Mouse (Mus musculus) forebrain, embryonic 14.5 days (tissue): ENCODE results near the gene Gm8159. TPM values are rescaled to one million over a fixed set of nuclear protein-coding genes. Genes with fewer than 3 reads are reported as not detected.
"Not testable (repeated sequence)": the region's sequence is repeated elsewhere in the genome, so short reads cannot be mapped to it uniquely, and the experiment has no call there.

Experiments used
- ATAC-seq: fragments of 200-750 bp; cut with Nextera tagmentation; 2 replicates; pipeline ENCODE4 v1.8.0; 2017; ENCODE audit warnings: mild to moderate bottlenecking, moderate library complexity
- DNase-seq: peaks from one replicate; pipeline ENCODE4 v3.0.0-alpha.2; 2015; ENCODE audit warnings: low spot score
- H3K27ac ChIP-seq: fragments of 300-500 bp; sonication (generic); 2 replicates; pipeline ENCODE4 v1.5.1; 2014; ENCODE audit warnings: low read depth, mild to moderate bottlenecking, control low read depth, low read length, moderate library complexity
- H3K27me3 ChIP-seq: fragments of 300-500 bp; sonication (generic); replicated peaks from 2 replicates; pipeline ENCODE4 v1.6.1; 2014; ENCODE audit warnings: low read length, control low read depth, mixed read lengths; ENCODE audit not compliant: control insufficient read depth, insufficient read depth
- H3K36me3 ChIP-seq: fragments of 300-500 bp; sonication (generic); 2 replicates; pipeline ENCODE4 v1.6.1; 2014; ENCODE audit warnings: low read length, control low read depth; ENCODE audit not compliant: control insufficient read depth, insufficient read depth
- H3K4me1 ChIP-seq: fragments of 300-500 bp; sonication (generic); 2 replicates; pipeline ENCODE4 v1.6.1; 2014; ENCODE audit warnings: antibody characterized with exemption, low read length, control low read depth; ENCODE audit not compliant: control insufficient read depth, insufficient read depth
- H3K4me2 ChIP-seq: fragments of 300-500 bp; sonication (generic); 2 replicates; pipeline ENCODE4 v1.6.1; 2014; ENCODE audit warnings: mild to moderate bottlenecking, control low read depth, low read length
- H3K4me3 ChIP-seq: fragments of 300-500 bp; sonication (generic); 2 replicates; pipeline ENCODE4 v1.5.1; 2014; ENCODE audit warnings: low read depth, low read length, control low read depth
- H3K9ac ChIP-seq: fragments of 300-500 bp; sonication (generic); 2 replicates; pipeline ENCODE4 v1.6.1; 2014; ENCODE audit warnings: mild to moderate bottlenecking, low read length, control low read depth, moderate library complexity
- H3K9me3 ChIP-seq: fragments of 300-500 bp; sonication (generic); replicated peaks from 2 replicates; pipeline ENCODE4 v1.6.1; 2016; ENCODE audit warnings: low read length, control low read depth, mixed read lengths; ENCODE audit not compliant: control insufficient read depth
- WGBS: fragments of 180-500 bp; shearing (Covaris S2); extraction: QIAGEN DNeasy Blood & Tissue Kit; methylation state at CpG from one replicate; pipeline ENCODE4 v1.1.7; 2014; 5-methylcytosine and 5-hydroxymethylcytosine counted together
- polyA plus RNA-seq: library from polyadenylated mRNA; unstranded; fragments of >200 nt; fragmentation: Nextera tagmentation; extraction: Ambion mirVana; gene quantifications from 2 replicates; pipeline ENCODE4 v1.2.1, GENCODE M21; 2014

The Gm8159 gene
- not detected in 2 replicates for polyA plus RNA-seq

- not testable (repeated sequence) for ATAC-seq, H3K36me3 ChIP-seq, H3K4me3 ChIP-seq, H3K9ac ChIP-seq, H3K4me2 ChIP-seq, H3K27ac ChIP-seq, H3K27me3 ChIP-seq, H3K9me3 ChIP-seq, H3K4me1 ChIP-seq, DNase-seq
- WGBS: no CpG with 5 or more reads among the region's 2 CpGs
Measured at GRCm38 (mm10) chr14:4632052-4632451, at the start of gene Gm8159. Gene Gm8159, plus strand, starts transcription at chr14:4632352.

GRCm38 (mm10) chr14:4649309-4649708 lies 17.2 kb downstream of the Gm8159 start:
- not testable (repeated sequence) for H3K9me3 ChIP-seq, DNase-seq, H3K27ac ChIP-seq, H3K27me3 ChIP-seq, H3K9ac ChIP-seq, ATAC-seq, H3K4me1 ChIP-seq, H3K36me3 ChIP-seq
- 7% methylated on average over 2 of the region's 18 CpGs for WGBS
- H3K4me3 ChIP-seq: peak overlapping the region; percentile 22; the same call in 1 of the 2 replicates
- H3K4me2 ChIP-seq: peak overlapping the region; percentile 55

DNA sequence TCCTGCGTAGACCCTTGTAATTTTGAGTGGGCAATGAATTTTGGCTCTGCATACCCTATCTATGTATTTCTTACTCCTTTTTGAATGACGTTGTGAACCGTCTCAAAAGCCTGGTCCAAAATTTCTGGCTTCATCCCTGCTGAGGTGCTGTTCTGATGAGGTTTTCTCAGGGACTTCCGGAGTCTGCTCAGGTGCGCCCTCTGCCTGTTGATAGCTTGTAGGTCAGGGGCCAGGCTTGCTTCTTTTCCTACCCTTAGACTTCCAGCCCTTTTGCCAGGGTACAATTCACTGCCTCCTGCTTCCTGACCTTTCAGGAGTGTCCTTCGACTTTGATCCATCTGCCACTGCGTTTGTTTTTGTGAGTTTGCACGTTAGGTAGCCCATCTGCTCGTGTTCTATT lies 18.2 kb downstream of the Gm8159 start:
- not testable (repeated sequence) for H3K4me1 ChIP-seq, H3K4me2 ChIP-seq, DNase-seq, ATAC-seq, H3K36me3 ChIP-seq, H3K9ac ChIP-seq, H3K27ac ChIP-seq, H3K9me3 ChIP-seq, H3K27me3 ChIP-seq, H3K4me3 ChIP-seq
- WGBS: 0% methylated on average over 2 of the region's 9 CpGs

DNA sequence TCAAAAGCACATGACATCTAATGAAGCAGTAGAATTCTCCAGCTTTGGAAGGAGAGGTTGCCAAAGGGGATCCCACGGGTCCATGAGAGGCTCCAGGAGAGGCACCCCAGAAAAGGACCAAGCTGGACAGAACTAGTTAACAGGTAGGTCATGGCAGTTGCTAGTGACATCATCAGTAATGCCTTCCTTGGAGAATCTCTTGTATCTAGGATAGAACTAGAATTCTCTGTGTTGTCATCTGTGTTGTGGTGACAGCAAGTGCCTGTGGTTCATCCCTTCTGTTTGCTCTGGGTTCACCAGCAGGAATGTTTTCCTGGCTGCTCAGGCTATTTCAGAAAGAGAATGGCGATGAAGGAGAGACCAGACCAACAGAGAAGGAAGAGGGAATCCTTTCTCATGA lies 31.7 kb downstream of the Gm8159 start, which contains the start of gene Gm3239:
Gene Gm3239, plus strand, starts transcription at position 301 of the 400 bp plus-strand sequence.
- H3K9ac ChIP-seq, H3K9me3 ChIP-seq, H3K36me3 ChIP-seq, ATAC-seq, H3K27me3 ChIP-seq, H3K27ac ChIP-seq, H3K4me2 ChIP-seq, H3K4me3 ChIP-seq, DNase-seq, H3K4me1 ChIP-seq: not testable (repeated sequence)
- no CpG with 5 or more reads among the region's 2 CpGs for WGBS

Other genes starting within 250 kb of the Gm8159 start
- not detected in 2 replicates for gene Gm3159, start 234.8 kb upstream of the Gm8159 start, polyA plus RNA-seq
- gene Gm3164, start 216.9 kb upstream of the Gm8159 start, polyA plus RNA-seq: 3.4 and 4.1 TPM in 2 replicates
- gene Gm3173, start 201.4 kb upstream of the Gm8159 start, polyA plus RNA-seq: 0.93 TPM in 1 of 2 replicates, not detected in the other
- not detected in 2 replicates for gene Gm3182, start 150.6 kb upstream of the Gm8159 start, polyA plus RNA-seq
- gene Gm3047, start 76.9 kb upstream of the Gm8159 start, polyA plus RNA-seq: not detected in 2 replicates
- gene Gm3239, start 31.8 kb downstream of the Gm8159 start, polyA plus RNA-seq: 0.67 and 0.69 TPM in 2 replicates
- gene Gm7876, start 76.9 kb downstream of the Gm8159 start, polyA plus RNA-seq: not detected in 2 replicates
- 1.8 and 2.0 TPM in 2 replicates for gene Gm3252, start 94.4 kb downstream of the Gm8159 start, polyA plus RNA-seq
- not detected in 2 replicates for gene Gm9602, start 144.0 kb downstream of the Gm8159 start, polyA plus RNA-seq
- gene Gm3269, start 205.8 kb downstream of the Gm8159 start, polyA plus RNA-seq: not detected in 2 replicates
- 2.4 and 3.7 TPM in 2 replicates for gene Gm3264, start 223.2 kb downstream of the Gm8159 start, polyA plus RNA-seq